Mouse (Mus musculus) thymus, postnatal 36 days (tissue): ENCODE results near the gene Mgat4c.

ENCODE experiments used
- DNase-seq, 2 experiments: peaks; one replicate each; pipeline ENCODE4 v3.0.0; 2022; ENCODE audit warnings: mixed read lengths in 2 of 2

Mgat4c gene

DNA sequence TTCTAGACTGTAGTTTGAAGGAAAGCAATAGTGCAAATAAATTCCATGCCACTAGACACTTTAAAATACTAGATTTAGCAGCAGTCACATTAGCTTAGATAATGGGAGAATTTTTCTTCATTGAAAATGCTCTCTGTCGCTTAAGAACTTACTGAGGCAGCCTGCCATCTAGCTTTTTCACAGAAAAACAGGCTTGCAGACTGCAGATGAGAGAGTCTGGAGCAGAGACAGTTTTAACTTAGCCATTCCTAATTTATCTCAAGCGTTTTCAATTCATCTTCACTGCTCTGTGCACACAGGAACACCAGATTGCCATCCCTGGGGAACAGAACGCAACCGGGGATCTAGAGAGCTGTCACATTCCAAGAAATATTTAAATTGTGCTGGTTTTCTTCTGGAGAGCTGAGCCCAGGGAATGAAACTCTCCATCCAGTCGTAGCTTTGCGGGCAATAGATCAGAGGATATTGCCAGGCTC, at the start of gene Mgat4c:
Gene Mgat4c (plus strand): TSS at position 51 of the 476 bp plus-strand sequence.
- no peak for DNase-seq

DNA sequence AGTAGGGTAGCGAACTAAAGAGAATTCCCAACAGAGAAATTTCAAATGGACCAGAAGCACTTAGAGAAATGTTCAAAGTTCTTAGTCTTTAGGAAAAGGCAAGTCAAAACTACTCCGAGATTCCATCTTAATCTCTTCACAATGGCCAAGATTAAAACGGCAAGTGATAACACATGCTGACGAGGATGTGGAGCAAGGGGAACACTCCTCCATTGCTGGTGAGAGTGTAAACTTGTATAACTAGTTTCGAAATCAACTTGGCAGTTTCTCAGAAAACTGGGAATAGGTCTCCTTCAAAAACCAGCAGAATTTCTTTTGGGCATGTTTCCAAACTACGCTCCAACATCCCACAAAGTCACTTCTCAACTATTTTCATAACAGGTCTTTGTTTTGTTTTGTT, 46.0 kb upstream of the Mgat4c start:
- no peak for DNase-seq

DNA sequence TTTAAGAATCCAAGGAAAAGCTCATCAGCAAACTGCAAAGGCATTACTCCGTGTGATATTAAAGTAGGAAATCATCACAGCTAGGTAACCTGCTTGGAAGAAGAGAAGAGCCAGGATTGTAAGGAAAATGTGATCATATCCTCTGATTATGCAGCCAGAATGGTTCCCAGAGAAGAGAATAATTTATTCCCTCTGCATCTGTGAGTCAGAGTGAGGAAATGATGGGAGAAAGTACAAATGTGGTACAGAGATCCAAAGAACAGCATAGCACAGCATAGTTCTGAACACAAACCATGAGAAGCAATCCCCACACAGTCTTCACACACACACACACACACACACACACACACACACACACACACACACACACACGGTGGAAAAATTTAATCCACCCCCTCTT, 40.2 kb upstream of the Mgat4c start:
- DNase-seq, result no peak

DNA sequence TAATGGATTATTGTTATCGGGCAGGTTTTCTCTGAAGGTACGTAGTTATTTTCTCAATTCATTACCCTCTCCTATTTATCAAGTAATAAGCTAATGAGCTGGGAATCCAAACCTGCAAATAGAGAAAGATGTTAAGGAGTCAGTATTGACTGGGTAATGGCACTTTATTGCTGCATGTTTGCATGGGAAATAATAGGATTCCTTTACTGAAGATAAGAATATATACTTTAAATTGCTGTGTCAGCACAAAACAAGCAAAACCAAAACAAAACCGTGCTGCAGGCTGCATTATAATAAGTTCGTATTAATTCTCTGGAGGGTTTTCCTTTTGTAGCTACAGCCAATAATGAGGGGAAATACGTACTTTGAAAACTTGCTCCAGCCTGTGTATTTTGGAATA, 627 bp downstream of the Mgat4c start:
- no peak for DNase-seq

DNA sequence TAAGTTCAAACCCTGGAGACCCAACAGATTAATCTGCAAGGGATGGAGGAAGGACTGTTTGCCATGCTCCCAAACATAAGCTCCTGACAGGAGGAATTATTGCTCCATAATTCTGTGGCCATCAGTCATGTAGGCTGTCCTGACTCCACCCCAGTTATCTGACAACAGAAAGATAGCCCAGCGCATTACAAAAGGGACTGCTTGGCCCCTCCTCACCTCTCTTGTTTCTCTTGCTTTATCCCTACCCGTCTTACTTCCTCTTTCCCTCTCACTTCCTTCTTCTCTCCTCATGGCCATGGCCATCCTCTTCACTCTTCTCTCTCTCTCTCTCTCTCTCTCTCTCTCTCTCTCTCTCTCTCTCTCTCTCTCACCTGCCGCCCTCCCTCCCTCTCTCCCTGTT, 80.5 kb downstream of the Mgat4c start:
- no peak for DNase-seq

DNA sequence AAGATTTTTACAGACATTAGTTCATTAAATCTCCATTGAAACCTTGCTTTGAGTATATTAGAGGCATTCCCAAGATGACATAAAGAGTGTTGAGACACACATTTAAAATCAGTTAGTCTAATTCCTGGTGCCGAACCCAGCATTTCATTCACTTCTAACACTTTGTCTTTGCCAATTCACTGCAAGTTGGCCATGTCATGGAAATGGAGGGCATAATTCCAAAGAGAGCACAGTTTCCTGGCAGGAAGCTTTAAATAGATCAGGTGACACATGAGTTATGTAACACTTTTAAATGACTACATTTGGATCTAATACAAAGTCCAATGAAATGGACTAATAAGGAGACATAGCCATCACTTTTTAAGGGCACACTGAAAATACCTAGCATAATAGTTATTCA, 89.4 kb downstream of the Mgat4c start:
- no peak for DNase-seq

DNA sequence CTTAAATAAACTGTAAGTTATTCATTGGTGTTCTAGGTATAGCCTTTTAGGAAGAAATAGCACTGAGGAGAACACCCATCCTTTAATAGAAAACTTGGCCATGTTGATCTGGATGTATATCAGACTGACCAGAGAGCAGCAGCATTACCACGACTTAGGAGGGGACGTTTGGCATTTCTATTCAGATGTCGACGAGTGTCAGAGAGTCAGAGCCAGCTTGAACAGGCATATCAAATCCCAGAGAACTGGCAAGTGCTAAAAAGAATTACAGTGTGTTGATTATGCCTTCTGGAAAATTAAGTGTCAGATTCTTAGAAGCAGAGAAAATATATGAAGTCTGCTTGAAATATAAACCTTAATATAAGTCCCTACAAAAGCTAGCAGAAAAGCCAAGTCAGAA, 89.9 kb downstream of the Mgat4c start:
- DNase-seq, result no peak

DNA sequence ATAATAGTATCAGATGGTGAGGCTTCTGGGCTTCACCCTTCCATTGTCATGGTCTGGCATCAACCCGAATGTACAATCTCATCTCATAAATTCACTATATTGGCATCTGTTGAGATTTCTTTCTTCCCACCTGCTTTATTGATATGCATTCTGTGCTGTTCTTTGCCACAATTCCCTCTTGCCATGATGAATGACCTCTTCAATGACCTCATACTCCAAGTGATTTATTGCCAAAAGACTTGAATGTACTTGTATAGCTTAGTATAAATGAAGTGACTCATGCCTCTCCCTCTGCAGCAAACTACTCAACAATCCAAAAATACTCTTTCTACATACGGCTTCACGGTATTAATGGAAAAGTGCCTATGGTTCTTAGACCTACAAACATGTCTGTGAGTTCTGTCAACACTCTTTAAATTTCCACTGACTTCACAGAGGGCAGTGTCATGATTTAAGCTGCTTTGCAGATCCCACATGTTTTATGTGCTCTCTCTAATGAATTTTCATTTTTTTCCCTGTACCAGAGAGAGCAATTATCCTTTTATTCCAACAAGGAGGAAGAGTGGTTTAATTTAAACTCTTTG, 102.0 kb downstream of the Mgat4c start:
- DNase-seq, result no peak

DNA sequence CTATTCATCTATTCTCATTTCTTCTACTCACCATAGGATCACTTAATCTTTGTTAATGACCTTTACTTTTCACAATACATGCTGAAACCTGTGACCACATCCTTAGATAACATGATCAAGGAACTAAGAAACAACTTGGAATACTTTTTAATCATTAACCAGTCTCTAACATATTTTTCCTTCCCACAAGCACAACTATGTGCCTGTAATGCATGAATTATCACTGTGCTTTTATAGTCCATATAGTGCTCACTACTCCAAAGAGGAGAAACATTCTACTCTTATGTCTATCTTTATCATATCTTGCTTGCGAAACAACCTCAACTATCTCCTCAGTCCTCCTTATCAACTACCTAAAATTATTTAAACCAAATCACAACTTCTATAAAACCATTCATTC, 114.2 kb downstream of the Mgat4c start:
- no peak for DNase-seq

DNA sequence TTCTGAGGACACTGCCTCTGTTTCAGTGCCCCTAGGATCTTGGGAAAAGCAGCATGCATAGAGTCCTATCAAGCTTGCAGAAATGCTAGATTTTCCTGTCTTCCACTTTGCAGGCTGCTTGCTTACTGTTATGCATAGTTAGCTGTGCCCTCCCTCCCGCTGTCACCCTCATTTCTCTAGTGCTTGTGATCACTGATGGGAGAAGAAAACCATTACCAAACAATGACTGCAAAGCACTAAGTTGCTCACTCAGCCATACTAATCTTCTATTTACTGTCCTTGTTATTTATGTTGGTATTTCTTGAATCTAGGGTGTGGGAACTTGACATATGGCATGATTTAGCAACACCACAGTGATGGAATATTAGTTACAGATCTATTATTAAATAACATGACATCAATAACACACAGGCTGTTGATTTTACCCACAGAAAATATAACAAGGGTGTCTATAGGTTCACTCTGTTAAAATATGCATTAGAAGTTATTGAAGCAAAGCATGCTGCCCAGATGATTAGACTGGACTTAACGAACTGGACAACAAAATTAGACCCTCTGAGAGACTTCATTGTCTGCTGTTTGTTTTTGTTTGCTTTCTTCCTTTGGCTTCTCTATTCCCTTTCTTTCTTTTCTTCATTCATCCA, 117.7 kb downstream of the Mgat4c start:
- no peak for DNase-seq

DNA sequence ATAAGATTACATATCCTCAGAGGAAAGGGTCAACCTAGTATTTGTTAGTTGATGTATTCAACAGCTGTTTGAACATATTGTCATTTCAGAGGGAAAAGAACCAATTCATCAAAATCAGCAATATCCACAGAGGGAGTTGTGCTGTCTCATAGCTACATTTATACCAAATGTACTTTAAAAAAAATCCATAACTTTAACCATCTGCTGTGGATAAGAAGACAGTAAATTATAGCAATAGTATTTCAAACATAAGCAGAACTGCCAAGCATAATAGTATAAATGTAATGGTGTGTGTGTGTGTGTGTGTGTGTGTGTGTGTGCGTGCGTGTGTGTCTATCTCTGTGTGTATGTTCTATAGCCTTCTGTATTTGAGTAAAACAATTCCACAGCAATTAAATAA, 127.5 kb downstream of the Mgat4c start:
- no peak for DNase-seq

DNA sequence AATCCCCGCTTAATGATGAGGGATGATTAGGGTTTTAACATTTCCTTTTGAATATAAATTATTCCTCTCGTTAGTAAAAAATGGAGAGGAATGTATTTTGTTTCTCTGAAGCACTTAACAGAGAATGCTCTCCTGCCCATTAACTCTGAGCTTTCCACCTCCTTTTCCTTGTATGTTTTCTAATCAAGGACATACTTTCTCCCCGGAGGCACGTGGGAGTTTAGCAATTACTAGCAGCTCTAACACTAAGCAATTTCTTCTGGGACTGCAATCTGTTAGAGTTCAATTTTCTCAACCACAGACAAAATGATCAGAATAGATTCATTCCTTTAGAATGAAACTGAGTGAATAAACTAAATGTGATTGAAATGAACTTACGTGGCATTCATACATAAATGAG, 135.6 kb downstream of the Mgat4c start:
- no peak for DNase-seq

DNA sequence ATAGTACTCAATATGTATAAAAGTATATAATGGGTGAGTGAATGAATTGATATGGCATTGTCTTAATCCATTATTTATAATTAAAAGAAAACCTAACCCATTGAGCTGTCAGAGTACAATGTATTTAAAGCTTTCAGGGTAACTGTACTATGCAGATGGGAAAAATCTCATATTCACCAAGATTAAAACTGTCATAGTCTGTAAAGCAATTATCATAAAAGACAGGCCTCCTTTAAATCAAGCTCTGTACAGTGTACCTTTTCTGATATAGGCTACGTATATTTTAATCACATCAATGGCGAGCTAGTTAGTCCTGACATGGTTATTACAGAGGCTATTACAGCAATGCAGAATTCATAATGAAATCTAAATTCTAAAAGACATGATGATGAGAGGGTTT, 146.7 kb downstream of the Mgat4c start:
- DNase-seq, result no peak

DNA sequence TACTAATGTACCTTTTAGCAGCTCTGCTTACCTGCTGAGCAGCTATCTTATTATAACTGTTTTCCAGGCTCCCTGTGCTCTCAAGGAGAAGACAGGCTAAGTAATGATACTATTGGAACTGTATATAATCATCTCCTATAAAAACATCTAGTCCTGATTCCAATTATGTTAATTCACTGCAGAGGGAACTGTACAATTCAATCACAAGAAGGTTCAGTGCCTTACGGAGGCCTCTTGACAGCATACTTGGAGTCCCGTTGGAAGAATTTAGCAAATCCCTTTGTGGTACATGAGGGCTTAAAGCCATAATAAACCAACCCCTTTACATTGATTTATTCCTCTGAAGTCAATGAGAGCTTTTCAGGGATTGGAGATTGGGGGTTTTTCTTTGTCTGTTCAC, 174.8 kb downstream of the Mgat4c start:
- no peak for DNase-seq

DNA sequence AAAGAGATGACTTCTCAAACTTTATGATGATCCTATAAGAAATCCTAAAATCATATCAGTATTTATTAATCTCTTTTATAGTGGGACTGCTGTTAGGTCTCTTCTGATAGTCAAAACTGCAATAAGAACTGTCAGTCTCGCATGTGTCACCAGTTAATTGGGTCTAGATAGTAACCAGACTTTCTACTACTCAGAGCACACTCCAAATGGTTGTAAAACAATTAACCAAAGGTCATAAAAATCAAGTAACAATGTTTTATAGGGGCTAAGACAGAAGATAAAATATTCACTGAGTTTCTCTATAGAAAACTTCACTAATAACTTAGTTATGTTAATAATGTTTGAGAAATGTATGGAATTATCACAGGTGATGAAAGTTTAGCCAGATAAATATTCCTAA, 208.6 kb downstream of the Mgat4c start:
- DNase-seq, result no peak

DNA sequence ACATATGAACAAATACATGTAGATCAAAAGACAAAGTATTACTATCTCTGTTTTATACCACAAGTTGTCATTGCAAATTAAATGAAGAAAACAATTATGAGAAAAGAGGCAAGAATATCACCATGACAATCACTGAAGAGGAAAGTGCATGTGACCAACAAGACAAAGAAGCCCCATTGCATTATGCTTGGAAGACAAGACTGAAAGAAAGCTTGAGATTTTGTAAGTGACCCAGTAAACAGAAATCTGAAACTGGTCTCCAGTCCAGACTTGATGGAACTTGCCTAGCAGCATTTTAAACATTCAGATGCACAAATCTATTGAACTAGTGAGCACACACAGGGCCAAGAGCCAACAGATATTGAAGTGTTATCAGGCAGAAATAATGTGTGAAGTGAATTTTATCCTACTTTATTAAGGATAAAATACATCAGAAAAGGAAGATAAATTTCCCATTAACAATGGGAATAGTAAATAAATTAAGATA, 236.1 kb downstream of the Mgat4c start:
- no peak for DNase-seq

DNA sequence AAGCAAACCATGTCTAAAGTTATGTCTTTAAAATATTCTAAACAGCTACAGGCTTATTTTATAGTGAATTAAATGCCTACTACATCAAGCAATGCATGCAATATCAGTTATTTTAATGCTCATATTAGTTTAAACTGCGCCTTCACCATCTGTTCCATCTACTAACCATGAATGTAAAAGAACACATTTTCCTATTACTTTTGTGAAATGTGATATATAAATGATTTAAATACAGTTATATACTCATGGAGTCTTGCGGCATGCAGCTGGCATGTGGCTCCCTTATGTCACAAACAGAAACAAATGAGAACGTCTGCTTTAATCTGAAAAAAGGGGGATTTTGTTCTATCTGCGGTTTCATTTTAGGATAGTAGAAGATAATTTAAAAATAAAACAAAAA, 316.3 kb downstream of the Mgat4c start:
- DNase-seq, result no peak

DNA sequence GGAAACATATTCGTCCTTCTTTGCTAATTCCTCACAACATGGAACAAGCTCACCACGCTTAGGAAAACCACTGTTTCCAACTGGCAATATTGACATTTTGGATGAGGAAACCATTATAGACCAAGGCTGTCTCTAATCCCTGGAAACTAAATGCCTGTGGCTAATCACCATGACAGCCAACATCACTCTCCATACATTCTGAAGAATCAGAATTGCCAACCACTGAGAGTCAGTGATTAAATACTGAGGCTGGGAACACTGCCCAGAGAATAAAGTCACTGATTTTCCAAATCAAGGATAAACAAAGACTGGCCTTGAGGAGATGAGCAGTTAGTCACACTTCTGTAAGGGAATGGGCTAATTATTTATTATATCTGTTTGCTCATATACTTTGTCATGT, 361.2 kb downstream of the Mgat4c start:
- no peak for DNase-seq

DNA sequence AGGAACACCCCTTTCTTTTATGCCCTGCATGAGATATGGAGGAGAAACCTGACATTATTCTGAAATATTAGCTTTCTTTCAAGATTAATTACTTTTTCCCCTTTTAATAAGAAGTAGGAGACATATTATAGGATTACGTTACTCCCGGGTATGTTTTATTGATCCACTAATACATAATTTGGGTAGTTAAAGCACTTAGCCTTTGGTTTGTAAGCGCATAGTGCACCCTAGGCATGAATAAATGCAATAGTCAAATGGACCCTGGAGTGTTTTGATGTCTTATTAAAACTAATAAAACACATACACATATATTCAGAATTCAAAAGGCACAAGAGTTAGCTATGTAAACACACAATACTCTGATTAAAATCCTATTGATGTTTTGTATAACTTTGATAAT, 374.9 kb downstream of the Mgat4c start:
- DNase-seq, result no peak

DNA sequence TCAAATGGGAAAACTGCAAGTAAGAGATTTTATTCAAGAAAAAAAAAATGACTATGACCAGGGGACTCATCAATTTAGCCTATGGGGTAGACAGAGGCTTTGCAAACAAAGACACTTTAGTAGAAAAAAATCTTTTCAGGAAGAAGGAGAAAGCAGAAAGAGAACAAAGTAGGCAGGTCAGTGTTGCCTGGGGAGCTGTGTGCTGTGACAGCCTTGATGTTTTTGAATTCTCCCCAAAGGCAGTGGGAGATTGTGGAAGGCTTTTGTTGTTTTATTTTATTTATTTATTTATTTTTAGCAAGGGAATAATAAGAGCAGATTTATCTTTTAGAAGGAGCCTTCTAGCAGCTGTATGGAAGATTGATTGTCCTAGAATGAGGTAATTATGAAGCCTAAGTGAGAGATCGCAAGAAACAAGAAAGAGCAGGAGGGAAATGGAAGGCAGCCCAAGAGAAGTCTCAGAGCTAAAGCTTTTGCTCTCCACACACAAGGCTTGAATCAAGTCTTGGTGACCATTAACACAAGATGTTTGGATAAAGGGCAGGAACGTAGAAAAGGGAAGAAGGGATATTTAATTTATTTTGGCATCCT, 375.8 kb downstream of the Mgat4c start:
- no peak for DNase-seq

DNA sequence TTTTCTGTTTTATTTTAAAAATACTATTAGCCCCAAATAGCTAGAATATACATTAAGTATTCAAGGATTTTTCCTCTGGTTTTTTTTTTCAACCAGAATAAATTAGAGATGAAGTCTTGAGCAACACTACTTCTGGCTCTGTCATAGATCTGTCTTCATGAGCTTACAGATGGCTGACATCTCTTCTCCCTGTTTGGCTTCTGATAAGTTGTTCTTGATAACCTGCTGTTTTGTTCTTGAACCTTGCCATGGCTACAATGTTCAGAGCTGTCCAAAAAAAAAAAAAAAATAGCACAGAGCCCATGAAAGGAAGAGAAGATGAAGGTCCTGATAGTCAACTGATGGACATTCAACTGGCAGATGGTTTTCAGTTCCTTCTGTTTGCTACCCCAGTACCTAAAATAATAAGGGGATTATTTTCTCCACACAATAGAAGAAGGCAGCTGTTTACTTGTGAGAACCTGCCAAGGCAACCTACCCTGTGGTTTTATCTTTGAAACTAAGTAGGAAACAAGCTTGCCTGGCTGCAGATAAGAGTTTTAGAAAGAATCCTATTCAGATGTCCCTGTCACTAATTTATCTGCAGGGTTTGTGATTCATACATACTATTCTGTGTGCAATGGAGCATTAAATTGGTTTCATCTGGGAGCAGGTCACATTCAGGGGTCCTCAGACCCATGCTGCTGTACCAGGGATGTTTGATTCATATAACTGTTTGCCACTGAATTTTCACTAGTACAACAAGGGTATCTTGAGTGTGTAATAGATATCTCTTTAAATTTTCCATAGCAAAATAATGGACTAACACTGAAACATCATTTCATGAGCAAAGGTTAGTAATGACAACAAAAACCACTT, 393.5 kb downstream of the Mgat4c start:
- DNase-seq, result no peak

DNA sequence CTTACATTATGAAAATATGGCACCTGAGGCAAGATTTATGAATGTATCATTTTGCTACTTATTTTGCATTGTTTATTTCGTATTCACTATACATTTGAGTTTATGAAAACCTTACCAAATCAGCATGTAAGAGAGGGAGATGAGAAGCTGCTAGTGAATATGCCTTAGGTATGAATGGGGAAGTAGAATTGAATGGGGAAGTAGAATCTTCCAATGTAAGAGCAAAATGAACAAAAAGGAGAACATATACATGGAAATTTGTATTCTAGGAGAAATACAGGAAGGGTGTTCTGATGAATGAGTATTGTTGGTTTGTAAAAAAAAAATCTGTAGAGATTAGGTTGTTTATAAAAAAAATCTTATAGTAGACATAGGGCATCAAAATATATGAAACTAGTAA, 441.9 kb downstream of the Mgat4c start:
- no peak for DNase-seq

DNA sequence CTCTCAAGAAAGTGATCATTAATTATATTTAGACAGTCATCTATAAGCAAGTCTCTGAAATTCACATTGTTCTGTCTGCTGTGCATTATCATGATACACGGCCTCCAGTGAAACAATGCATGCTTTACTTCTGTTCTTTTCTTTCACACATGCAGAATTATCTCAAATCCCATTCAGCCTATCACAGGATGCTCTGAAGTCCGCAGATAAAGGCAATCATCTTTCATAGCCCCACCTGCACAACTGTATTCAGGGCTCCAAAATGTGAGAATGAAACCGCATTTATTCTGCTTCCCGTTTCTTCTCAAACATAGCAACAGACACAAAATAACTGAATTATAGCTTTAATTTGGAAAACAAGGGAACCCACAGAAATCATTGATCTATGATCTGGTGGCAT, 446.1 kb downstream of the Mgat4c start:
- DNase-seq, result no peak

DNA sequence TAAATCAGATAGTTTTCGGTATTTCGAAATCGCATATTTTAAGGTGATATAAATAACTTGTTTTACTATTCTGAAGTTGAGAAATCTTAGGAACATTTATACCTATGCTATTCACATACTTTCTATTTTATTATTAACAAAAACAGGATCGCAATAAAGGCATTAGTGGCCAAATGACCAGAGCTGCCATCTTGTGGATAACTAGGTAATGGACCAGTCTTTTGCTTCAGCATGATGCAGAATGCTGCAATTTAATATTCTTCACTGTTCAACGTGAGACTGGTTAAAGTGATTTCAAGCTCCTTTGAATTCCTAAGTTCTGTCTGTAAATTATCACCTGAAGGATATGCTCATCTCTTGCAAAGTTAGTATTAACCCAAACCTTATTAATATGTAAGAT, 473.6 kb downstream of the Mgat4c start:
- no peak for DNase-seq
